Mouse (Mus musculus) cerebellum, adult 9-11 months (tissue): ENCODE measurements at regions not wholly inside any gene's neighbourhood (a gene's known extent, or its start where the extent isn't known, plus 50 kb on each side); places are given as distances from the start of the nearest gene placed in this dataset.

ENCODE experiments used
- DNase-seq: peaks from one replicate; pipeline ENCODE4 v3.0.0; 2022

DNA sequence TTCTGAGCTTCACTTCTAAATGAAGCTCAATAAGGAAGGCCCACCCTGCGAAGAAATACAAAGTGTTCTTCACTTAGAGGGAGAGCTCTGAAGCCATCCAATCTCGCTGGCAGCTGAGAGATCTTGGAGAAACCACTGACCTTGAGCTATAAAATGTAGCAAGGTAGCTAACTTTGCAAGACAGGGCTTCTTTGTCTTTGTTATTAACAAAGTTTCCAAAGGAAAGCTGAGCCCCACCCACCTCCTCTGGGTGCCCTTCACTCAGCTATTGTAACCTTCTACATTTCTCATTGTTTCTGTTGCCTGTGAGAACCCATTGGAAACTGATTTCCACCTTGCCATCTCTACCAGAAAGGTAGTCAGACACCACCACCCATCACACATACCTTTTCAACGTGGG, 57.2 kb upstream of the Usp9x start:
- no peak for DNase-seq

DNA sequence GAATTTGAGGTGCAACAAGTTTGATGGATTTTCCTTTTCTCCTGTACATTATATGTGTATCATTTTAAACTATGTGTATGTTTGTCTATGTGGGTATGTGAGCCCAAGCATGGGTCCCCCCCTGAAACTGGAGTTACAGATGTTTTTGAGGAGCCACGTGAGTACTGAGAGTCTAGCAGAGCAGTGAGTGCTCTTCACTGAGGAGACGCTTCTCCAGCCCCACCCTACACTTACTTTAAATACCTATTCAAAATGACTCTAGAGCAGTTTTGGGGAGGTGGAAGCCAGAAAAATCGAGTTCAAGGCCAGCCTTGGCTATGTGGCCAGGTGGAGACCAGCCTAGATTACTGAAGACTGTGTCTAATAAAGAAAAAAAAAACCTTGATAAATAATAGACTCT, 58.2 kb upstream of the Usp9x start:
- DNase-seq, result no peak

DNA sequence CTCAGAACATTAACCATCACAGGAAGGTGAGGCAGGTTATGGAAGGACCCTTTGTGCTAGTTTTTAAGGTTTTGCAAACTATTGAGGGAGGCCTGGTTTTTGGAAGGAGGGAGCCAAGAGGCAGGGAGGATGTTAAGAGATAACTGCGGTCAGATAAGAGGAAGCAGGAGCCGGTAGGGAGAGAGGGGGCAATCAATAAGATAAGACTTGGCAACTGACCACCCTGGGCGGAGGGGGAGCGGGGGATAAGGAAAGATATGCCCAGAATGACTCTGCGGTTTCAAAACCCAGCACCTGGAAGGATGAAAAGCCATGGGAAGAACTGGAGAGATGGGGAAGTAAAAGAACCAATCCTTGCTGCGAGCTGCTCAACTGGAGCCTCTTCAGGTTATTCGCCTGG, 80.5 kb upstream of the Usp9x start:
- no peak for DNase-seq

DNA sequence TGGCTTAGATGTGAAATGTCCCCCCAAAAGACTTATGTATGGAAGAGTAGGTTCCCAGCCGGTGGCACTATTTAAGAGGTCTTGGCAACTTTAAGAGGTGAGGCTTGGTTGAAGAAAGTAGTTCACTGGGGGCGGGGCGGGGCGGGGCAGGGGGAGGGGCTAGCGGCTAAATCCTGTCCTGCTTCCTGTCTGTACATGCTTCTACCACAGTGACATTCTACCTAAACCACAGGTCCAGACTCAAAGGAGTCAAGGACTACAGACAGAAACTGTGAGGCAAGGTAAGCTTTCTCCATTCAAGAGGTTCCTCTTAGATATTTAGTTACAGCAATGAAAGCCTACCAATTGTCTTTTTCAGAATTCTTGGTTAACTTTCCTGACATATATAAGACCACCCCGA, 93.6 kb upstream of the Usp9x start:
- DNase-seq, result no peak

DNA sequence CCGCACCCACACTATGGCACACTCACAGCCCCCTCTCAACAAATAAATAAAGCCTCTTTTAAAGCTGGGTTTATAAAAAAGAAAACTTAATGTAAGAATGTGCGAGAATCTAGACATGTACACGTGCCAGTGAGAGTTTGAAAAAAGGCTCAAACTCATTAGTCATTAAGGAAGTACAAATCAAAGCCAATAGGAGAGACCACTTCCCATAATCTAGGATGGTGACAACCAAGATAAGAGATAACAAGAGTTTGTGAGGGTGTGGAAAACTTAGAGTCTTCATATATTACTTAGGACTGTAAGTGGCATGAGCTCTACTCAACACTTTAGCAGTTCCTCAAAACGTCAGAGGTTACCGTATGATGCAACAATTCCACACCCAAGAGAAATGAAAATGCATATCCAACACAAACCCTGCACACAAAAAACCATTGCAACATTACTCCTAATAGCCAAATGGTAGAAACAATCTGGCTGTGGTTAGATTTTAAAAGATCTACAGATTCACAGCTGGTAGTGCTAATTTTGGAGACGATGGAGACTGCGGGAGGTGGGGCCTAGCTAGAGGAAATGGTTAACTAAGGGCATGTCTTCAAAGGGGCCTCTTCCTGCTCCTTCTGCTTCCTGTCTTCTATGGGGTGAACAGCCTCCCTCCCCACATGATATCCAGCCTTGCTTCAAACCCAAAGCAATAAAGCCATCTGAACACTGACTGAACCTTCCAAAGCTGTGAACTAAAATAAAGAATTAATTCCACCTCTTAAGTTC, 102.1 kb upstream of the Usp9x start:
- DNase-seq, result no peak

DNA sequence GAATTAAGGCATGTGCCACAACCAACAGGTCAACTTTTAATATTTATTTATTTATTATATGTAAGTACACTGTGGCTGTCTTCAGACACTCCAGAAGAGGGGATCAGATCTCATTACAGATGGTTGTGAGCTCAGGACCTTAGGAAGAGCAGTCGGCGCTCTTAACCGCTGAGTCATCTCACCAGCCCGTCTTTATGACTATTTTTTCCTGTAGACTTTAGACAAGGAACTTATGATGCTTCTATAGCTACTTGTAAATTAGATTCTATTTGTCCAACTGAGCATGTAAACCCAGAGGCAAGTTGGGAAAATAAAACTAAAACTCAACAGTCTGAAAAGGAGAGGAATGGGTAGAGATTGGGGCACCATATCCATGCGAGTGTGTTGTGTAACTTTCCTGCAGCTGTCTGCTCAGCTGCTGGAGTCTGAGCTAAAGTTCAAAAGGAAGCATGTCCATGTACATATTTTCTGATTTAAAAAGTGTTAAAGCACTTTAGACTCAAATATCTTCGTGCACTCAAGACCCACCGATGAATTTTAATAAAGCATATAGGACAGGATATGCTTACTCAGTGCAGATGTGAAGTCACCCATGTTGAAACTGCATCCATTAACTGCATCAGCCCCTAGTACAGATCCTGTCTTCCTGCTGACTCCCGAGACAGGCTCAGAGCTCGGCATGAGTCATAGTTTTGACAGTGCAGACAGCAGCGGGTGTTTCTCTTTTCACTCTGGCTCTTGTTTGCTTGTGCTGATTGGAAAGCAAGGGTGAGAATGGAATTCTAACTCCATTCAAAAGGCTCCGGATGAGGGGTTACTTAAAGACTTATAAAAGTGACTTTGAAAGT, 111.6 kb upstream of the Usp9x start:
- DNase-seq, result no peak

DNA sequence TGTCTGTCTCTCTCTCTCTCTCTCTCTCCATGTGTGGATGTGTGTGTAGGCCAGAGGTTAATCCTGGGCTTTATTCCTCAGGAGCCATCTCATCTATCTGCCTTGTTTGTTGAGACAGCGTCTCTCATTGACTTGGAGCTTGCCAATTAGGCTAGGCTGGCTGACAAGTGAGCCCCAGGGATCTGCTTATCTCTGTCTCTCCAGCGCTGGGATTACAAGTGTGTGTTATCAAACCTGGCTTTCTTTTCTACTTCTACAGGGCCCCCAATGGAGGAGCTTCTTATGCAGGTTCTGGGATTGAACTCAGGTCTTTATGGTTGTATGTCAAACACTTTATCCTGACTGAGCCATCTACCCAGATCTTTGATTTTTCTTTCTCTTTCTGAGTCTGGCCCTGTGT, 112.4 kb upstream of the Usp9x start:
- no peak for DNase-seq

DNA sequence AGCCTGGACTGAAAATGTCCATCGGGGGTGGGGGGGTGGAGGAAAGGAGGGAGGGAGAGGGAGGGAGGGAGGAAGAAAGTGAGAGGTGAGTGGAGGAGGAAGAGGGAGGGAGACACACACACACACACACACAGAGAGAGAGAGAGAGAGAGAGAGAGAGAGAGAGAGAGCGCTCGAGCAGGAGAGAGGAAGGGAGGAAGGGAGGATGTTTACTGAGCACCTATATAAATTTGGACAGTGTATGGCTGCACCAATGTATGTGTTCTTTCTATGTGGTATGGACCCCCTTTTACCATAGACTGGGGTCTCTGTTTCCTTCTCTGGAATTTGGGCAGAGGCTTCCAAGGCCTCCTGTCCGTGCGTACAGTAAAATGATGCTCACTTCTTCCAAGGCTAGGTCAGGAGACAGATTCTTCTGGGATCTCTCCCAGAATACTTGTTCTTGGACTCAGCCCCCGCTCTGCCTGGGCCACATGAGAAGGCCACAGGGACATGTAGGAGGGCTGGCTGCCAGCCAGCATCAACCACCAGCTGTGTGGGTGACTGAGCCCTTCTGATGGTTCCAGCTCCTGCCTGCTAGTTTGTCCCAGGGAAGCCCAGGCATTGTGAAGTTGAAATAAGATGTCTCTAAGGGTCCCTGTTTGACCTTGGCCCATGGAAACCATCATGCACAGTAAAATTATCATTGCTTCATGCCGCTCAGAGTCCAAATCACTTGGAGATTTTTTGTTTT, 120.2 kb upstream of the Usp9x start:
- no peak for DNase-seq

DNA sequence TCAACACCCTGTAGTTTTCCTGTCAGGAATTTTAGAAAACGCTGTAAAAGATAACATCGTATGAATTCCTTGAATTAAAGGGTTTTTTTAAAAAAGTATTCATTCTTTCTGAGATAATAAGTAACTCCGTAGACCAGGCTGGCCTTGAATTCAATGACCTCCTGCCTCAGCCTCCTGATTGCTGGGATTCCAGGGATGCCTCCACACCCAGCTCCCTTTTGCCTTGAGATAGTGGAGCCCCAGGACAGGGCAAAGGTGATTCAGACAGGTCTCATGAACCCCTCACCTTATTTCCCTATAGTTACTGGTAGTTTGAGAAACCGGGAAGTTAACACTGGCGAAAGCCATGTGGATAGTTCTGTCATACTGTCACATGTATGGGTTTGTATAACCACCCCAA, 128.8 kb upstream of the Usp9x start:
- no peak for DNase-seq

DNA sequence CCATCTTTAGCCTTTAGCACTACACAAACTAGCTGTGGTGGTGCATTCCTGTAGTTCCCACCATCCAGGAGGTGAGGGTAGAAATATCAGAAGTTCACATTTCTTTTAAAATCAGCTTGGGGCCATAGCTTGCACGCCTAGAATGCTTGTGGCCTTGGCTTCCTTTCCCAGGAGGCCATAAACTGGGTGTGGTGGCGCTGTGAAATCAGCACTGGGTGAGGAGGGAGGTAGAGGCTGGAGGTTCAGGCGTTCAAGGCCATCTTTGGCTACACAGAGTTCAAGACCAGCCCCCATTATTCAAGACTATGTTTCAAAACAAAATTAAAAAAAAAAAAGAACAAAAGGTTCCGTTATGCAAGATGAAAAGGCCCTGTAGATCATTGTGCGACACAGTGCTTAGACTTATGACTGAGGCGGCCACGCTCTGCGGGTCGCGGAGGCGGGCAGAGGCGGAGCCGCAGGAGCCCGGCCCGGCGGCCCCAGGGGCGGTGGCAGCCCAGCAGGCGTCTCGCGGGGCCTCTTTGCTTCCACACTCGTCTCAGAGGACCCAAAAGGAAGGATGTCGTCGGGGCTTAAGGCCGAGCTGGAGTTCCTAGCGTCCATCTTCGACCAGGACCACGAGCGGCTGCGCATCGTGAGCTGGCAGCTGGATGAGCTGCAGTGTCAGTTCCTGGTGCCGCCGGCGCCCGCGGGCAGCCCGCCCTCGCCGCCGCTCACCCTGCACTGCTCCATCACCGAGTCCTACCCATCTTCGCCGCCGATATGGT, 134.7 kb upstream of the Usp9x start:
- peak; percentile 40 for DNase-seq

DNA sequence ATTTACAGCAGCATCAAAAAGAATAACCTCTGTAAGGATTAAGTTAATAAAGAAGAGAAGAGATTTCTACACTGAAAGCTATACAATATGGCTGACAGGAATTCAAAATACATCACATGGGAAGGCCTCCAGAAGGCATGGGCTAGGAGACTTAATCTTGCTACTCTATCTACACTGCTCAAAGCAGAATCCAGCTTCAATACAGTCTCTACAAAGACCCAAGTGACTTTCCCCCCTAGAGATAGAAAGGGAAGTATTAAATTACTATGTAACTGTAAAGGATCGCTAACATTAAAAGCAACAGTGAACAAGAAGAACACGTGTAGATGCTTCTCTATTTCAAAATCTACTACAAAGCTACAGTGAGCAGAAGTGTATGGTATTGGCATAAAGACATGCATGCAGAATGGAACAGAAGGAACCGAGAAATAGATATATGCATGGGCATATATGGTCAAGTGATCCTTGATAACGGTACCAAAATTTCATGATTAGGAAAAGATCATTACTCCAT, 137.9 kb upstream of the Usp9x start:
- no peak for DNase-seq

DNA sequence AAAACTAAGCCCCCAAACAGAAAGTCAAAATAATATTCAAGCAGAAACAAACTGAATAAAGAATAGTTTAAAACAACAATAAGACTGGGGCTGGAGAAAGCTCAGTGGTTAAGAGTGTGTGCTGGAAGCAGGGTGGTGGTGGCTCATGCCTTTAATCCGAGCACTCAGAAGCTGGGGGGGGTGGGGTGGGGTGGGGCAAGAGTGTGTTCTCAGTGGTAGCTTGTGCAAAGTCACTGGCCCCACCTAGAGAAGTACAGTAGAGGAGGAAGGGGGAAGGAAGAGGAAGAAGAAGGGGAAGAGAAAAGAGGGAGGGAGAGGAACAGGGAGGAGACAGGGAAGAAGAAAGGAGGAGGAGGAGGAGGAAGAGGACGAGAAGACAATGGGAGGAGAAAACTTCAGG, 141.1 kb upstream of the Usp9x start:
- DNase-seq, result no peak

DNA sequence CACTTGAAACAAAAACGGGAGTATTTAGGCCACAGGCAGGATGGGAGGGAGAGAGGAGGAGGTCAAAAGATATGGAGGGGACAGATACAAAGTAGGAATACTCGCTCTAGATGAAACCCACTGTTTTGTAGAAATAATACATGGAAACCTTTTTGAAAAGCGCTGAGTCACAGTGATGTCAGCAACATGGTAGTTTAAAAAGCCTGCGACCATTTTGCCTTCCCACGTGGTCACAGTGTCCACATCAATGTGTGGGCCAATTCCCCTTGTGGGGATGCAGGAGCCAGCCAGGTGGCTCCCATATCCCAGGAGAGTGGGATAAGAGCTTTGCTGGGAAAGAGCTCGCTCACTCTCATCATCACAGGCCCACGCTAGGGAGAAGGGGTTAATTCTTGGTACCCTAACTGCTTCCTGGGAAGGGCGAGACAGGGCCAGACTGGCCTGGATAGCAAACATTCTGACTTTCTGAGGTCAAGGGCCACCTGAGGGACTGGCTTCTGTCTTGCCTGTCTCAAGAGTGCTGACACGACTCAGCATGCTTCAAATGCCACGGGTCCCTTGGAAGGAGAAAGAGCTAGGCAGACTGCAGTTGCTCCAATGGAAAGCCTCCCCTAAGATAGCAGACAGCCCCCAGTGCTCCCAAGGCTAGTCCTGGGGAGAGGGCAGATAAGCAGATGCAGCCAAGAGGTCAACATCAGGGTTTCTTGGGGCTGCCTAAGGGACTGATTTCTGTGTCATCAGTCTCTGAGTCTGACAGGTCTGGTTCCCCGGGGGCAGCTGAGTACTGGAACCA, 143.3 kb upstream of the Usp9x start:
- DNase-seq, result no peak

DNA sequence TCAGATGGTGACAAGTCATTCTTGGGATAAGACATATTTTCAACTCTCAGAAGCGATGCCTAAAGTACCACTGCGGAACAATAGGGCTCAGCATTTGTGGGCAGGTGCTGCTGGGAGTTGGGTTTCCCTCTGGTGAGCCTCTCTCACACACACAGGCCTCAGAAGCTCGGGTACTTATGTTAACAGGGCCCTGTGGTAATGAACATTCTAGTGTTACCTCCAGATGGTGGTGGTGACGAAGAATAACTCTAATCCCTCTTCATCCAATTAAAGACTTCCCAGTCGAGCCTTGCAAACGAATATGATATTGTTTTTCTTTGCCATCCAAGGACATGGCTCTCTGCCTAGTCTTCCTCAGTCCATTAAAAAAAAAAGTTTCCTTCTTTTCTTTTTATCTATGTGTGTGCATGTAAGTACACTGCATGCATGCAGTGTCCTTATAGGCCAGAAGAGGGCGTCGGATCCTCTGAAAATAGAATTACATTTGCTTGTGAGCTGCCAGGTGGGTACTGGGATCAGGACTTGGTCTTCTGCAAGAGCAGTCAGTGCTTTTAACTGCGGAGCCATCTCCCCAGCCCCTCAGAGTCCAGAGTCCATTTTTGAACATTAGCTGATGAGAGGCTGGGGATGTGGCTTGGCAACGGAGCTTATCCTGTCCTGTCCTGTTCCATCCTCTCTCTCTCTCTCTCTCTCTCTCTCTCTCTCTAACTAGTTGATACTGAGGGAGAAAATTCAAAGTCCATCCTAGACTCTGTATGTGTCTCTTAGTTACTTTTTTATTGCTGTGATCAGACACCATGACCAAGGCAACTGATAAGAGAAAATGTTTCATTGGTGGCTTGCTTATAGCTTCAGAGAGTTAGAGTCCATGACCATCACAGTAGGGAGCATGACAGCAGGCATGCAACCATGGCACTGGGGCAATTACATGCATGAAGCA, 146.3 kb upstream of the Usp9x start:
- no peak for DNase-seq

DNA sequence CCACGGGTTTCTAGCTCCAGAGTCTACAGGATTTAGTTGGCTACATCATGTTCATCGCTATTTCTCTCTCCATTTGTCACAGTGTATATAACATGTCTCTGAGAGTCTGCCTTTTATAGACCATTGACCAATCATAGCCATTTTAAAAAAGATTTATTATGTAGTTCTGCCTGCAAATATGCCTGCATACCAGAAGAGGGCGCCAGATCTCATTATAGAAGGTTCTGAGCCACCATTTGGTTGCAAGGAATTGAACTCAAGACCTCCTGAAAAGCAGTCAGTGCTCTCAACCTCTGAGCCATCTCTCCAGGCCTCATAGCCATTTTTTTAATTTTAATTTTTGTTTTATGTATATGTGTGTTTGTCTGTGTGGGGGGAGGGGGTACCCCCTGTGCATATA, 151.7 kb upstream of the Usp9x start:
- DNase-seq, result no peak

DNA sequence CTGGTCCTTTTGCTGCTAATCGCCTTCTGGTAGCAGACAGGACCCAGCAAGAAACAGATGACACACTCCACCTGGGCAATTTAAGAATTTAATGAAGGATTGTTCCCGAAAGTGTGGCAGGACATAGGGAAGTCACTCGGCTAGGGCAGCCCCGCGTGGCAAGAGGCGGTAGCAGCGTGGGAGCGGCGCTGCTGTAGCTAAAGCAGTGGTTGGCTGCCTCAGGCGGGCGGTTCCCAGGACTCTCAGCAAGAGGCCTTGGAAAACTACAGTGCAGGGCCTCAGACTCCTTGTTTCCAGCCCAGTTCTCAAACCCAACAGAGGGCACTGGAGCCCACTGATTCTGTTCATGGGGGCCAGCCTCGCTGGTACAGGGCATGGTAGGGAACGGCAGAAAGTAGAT, 154.2 kb upstream of the Usp9x start:
- no peak for DNase-seq

DNA sequence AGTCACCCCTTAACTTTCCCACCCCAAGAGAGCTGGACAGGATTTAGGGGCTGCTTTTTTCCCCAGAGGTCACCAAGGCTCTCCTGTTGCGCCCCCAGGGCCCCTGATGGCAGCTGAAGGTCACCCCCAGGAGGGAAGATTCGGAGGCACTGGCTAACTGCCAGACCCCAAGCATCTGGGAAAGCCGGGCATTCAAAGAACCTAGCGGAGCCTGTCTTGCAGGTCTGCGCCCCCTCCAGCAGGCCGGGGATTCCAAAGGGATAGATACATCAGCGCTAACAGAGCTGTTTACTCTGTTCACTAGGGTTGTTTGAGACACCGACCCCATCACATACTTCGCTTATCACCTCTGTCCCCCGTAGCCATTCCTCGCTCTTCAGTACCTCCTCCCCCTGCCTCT, 154.6 kb upstream of the Usp9x start:
- no peak for DNase-seq

DNA sequence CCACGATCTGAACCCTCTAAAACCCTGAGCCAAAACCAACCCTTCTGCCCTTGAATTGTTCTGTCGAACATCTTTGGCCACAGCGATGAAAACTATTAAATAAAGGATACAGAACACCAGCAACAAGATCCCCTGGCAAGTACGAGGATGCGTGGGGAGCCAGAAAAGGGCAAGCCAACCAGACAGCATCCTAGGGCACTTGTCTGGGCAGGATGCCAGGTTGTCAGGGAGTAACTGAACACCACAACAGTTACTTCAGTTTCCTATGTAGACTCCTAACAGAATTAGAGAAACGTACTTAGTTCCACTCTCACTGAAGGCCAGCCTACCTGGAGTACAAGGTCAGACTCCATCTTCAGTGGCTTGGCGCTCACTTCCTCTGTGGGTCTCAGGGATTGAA, 138.4 kb upstream of the Med14 start:
- DNase-seq, result no peak

DNA sequence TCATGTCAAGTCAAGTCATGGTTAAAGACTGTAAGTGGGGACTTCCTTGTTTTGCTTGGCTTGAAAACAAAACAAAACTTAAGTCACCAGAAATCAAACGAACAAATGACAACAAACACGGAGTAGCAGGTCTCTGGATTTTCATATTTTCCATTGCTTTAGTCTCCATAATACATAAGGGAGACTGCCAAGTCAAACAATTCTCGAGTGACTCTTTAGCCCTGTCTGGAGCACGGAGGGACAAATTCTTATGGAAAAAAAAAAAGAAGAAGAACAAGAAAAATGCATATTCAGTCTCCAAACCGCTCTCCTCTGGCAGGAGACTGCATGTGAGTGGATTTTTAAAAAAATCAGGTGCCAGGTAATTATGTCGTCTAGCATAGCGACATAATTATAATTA, 129.6 kb upstream of the Med14 start:
- DNase-seq, result no peak

DNA sequence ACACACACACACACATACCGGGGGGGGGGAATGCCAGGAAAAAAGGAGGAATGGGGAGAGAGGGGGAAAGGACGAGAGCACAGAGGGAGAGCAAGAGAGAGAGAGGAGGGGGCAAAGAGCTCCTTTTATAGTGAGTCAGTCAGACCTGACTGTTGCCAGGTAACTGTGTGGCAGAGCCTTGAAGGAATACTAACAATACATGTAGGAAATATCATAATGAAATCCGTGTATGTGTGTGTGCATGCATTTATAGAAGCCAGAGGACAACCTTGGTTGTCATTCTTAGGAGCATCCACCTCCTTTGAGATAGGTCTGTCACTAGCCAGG, 127.6 kb upstream of the Med14 start:
- no peak for DNase-seq
